Mouse (Mus musculus) cerebellum, adult 9-10 months (tissue): Measurements from ENCODE around the gene Gm45233.

Source experiments
- DNase-seq: peaks from one replicate; pipeline ENCODE4 v3.0.0; 2022

The Gm45233 gene

DNA sequence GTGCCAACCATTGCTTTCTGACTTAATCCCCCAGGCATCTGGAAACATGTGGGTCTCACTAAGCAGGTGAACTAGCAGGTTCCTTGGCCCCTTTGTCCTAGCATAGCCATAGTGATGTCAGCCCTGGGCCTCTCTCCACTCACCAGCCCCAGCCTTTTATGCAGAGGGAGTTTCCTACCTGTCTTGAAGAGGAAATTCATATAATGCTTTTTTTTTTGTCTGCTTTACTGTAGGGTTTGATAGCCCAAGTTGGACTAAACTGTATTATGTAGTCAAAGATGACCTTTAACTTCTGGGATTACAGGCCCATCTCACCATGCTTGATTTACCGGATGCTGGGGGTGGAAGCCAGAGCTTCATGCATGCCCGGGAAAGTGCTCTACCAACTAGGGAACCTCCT lies 5.9 kb downstream of the Gm45233 start:
- DNase-seq, result no peak

DNA sequence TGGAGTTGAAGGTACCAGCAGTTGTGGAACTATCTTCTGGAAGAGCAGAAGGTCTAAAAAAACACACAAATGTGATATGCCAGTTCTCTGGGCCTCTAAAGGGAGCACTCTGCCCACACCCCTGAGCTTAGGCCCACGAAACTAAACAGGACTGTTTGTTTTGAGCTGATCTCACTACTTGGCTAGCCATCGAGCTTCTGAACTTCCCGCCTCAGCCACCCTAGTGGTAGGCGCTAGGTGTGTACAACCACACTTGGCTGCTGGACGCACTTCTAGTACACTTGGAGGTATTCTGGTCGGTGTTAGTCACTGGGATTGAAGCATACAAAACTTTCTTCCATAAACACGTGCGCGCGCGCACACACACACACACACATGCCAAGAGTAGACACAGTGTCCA lies 7.8 kb downstream of the Gm45233 start:
- DNase-seq, result no peak

DNA sequence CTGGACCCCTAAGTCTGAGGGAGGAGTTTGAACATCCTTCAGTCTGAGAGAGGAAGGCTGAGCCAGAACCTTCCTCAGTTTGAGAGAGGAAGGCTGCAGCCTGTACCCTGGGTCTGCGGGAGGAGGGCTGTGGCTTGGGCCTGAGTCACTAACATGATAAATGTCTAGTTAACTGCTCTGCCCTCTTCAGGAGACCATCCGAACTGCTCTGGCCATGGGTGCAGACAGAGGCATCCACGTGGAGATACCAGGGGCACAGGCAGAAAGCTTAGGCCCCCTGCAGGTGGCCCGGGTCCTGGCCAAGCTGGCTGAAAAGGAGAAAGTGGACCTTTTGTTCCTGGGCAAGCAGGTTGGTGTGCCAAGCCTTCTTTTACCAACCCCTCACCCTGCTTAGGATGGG lies 8.7 kb downstream of the Gm45233 start:
- DNase-seq, result no peak

DNA sequence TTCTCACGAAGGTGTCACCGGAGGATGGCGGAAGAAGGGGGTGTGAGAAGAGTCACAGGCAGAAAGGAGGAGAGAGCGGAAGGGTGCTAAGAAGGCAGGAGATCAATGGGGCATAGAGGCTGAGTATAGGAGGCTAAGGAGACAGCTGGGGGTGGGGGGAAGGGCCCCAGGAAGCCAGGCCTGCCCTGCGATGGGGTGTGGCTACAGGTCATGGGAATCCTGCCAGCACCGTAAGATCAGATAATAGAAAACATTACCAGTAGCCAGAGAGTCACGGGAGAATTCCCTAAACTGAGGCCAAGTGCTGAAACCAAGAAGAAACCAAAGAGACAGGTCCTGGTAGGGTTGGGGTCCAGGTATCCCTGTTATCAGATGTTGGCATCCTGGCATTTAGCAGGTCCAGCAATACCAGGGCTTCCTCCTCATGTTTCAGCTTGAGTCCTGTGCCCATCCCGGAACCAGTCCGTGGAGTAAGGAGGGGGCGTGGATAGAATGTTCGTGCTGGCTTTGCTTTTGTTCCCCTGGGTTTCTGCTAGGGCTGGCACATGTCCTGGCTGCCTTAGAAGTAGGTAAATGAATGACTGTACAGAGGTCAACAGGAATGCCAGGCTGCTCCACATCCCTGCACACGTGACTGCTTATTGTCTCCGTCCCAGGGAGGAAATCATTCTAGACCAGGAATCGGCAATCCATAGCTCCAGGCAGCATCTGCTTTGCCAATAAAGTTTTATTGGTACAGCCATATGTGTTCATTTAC lies 9.8 kb downstream of the Gm45233 start:
- no peak for DNase-seq

DNA sequence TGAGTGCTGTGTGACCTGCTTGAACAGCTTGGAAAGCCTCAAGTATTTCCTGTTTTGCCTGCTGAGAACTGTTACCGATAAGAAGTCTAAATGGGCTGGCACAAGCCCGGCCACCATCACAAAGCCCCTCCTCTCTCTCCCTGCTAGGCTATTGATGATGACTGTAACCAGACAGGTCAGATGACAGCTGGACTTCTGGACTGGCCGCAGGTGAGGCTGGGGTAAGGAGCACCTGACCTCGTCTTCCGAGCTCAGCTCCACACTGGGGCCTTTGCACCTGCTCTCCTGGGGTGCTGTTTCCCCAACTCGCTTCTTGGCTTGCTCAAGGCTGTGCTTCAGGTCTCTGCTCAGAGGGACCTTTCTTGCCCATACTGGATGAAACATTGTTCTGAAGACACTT lies 10.4 kb downstream of the Gm45233 start:
- DNase-seq, result no peak

DNA sequence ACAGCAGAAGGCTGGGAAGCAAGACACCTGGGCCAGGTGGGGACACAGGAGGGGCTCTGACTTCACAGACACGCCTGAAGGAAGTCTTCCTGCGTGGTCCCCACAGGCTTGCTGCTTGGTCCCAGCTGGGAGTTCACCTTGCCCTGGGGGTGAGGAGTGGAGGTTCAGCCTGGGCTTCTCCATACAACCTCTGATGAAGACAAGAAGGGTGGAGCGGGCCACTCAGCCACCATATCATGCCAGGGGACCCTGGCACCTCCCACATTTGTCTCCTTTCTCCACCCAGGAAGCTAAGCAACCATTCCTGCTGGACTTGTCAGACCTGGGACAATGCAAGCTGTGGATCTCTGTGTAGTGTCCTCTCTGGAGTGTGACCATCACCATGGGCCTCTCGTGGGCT lies 18.9 kb downstream of the Gm45233 start, which contains the start of gene Vsig10l:
Vsig10l (plus strand) TSS at position 301 of the 400 bp plus-strand sequence.
- no peak for DNase-seq

DNA sequence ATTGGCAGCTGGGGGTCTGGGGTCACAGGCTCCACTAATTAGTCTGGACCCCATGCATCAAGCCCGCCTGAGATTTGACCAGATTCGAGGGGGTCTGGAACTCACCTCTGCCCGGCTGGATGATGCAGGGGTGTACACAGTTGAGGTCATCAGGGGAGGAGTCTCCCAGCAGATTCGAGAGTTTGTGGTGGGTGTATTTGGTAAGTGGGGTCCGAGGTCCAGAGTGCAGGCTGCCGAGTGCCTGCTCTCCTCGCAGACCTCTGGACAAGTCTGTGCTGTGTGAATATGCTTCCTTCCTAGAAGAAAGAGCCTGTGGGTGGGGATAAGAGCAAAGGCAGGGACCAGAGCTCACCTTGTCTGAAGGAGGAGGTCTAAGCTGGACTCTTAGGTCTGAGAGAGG lies 20.0 kb downstream of the Gm45233 start:
- no peak for DNase-seq

DNA sequence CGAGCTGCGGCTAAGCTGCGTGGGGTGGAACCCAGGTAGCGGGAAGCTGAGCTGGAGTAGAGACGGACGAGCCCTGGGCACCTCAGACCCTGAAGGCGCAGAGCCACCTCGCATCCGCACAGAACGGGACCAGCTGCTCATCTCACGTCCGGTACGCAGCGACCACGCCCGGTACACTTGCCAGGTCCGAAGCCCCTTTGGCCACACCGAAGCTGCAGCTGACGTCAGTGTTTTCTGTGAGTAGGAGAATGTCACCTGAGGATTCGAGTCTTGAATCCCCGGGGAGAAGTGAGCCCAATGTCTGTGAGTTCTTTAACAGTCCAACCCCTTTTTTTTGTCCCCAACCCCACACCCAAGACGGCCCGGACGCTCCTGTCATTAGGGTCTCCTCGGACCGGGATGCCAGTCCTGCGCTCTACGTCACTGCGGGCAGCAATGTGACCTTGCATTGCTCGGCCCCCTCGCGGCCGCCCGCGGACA lies 21.0 kb downstream of the Gm45233 start:
- DNase-seq, result no peak

DNA sequence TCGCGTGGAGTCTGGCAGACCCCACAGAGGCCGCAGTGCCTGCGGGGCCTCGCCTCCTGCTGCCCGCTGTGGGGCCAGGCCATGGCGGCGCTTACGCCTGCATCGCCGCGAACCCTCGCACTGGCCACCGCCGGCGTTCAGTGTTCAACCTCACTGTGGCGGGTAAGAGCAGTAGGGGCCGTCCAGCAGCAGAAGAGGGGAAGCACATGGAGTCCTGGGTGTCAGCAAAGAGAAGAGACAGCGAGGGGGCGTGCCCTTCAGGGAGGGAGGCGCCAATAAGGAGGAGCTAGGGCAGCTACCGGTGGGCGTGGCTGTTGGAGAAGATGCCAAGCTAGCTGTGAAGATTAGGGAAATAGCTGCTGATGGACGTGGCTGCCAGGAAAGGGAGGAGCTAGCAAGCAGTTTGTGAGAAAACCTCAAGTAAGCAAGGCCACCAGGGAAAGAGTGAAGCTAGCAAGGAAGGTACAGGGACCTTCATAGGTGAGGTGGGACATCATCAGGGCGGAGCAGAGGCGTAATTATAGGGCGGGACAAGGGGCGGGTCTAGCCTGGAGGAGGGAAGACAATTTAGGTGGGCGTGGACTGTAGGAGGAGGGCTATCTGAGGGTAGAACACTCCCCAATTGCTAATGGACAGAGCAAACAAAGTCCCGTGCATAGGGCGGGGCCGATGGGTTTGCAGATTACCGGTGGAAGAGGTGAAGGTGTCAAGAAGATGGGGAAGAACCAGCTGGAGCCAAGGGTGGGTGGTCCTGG lies 21.6 kb downstream of the Gm45233 start:
- DNase-seq, result peak; percentile 78

DNA sequence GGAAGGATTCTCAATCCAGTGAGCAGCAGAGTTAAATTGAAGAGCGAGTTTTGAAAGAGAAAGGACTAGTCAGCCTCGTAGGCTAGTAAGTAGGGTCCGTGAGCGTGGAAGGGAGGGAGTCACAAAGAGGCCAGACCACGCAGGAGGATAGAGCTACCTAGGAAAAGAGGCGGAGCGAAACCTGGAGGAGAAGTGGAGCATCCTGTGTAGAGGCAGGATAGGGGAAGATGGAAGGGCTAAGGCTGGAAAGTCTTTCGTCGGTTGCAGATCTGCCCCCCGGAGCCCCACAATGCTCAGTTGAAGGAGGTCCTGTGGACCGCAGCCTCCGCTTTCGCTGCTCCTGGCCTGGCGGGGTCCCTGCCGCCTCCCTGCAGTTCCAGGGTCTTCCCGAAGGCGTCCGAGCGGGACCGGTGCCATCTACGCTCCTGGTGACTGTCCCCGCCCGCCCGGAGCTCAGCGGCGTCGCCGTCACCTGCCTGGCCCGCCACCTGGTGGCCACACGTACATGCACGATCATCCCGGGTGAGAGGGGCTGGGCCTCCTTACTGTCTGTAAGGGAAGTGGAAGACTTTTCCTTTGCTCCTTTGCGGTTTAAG lies 22.3 kb downstream of the Gm45233 start:
- peak; percentile 78 for DNase-seq

DNA sequence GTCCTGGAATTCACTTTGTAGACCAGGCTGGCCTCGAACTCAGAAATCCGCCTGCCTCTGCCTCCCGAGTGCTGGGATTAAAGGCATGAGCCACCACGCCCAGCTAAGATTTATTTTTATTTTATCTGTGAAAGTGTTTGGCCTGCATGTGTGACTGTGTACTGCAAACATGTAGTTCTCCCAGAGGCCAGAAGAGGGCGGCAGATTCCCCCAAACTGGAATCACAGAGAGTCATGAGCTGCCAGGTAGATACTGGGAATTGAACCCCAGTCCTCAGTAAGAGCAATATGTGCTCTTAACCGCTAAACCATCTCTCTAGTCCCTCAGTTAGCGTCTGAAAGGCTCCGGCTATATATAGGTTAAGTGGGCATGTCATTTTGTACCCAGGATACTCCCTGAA lies 26.4 kb downstream of the Gm45233 start:
- DNase-seq, result no peak

DNA sequence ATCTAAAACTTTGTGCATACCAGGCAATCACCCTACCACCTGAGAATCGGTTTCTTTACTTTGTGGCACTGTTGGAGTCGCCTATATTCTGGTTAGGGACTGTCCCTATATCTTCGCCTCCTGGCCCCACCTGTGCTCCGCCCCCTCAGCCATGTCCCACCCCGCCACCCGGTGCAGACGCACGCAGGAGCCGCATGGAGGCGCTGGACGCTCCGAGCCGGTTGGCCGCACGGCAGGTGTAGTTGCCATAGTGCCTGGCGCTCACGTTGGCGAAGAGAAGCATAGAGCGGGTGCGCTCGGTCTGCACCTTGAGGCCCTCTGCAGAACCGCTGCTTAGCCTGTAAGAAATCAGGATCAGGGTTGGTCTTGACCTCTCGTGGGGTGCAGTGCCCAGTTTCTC lies 31.8 kb downstream of the Gm45233 start:
- no peak for DNase-seq

DNA sequence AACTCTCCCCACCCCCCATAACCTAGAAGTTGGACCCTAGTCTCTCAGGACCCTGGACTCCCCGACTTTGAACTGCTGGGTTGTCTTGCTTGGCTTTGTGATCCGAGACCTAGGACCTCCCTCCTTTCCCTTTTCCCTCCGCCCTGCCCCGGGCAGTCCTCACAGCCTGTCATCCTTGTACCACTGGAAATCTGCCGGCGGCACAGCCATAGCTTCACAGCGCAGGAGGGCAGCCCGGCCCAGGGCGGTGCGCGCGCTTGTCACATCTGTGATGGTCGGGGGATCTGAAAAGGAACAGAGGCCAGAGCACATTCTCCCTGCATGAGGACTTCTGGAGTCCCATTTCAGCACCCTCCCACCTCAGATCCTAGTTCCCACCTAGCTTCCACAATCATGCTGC lies 32.4 kb downstream of the Gm45233 start:
- DNase-seq, result no peak

DNA sequence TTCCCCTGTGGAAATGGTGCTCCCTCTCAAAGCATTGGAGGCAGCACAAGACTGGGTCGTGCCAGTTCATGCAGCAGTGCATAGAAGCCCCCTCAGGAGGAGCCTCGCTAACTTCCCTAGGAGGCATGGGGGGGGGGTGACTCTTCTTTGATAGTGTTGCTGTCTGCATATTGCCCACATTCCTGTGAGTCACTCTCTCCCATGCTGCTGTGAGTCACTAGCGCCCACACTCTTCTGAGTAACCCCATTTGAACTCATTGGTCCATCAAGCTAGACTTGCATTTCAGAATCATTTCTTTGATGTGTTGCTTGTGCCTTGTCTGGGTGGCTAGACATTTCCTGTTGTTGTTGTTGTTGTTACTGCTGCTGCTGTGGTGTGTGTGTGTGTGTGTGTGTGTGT lies 37.3 kb downstream of the Gm45233 start:
- DNase-seq, result no peak

DNA sequence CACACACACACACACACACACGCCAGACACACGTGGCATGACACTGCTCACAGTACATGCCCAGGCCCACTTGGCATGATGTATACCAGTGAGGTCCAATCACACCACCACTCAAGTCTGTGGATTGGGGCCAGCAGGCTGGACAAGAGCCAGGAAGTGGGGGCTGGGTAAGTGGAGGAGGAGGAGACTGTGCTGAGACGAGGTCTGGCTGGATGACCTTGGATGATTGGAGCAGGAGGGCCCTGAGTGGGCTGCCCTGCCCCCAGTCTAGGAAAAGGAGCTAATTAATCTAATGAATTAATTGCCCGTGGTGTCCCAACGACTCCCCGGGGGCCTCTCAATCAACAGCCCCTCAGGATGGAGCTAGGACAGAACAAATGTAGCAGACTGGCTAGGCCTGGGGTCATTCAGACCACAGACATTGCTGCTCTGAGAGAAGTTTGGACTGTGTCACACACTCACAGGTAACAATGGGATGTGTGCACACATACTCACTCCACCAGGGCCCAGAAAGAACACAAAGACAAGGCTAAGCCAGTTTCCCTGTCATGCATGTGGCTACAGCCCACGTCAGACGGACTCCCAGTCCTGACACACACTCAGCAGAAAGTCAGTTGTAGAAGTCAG lies 38.3 kb downstream of the Gm45233 start:
- peak; percentile 43 for DNase-seq

DNA sequence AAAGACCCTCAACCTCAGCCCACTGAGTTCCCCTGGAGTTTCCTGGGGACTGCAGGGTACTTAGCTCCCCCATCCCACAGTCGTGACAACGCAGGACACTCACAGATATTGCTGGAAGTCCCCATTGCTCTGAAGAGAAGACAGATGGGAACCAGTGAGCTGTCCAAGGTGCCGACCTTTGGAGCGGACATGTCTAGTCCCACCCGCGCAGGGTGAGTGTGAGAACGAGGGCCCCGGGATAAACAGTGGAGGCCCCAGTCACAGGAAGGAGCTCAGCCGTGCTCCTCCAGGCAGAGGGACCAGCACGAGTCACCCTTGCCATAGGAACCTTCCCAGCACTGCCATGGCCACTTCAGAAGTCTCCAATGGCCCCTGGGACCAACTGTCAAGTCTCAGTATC lies 39.3 kb downstream of the Gm45233 start:
- DNase-seq, result peak; percentile 1

DNA sequence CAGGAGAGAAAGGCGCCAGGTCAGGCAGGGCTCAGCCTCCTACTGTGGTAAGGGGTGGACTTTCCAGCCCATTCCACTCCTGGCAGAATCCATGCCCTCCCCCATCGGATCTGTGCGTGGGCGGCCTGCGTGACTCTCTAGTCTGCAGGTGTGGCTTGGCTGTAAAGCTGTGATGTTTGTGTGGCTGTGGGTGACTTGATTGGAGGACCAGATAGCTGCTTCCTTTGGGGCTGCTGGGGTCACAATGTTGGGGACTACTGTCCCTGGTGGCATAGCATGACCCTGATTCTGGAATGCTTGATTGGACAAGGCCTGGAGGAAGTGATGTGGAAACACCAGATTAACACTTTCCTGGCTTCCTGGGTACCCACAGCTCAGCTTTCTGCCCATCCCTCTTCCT lies 44.7 kb downstream of the Gm45233 start:
- DNase-seq, result peak; percentile 66

DNA sequence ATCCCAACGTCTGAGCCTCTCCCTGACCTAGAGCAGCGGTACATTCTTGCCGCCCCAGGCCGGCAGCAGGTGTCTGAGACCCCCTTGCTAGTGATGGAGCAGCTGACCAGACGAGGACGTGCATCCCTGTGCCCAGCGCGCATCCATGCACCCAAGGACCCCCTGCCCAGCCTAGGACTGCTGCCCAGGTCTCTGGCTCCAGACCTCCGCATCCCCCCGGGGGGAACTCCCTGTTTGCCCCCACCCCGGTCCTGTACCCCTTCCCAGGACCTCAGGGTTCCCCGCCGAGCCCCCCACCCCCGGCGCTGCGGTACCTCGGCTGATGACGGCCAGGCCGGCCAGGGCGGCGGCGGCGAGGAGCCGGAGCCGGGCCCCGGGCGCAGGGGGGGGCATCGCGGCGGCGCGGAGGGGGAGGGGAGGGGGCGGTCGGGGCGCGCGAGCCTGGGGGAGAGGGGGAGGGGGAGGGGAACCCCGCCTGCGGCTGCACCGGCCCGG lies 45.8 kb downstream of the Gm45233 start, which contains the start of gene Iglon5:
Iglon5 (minus strand) TSS at position 445 of the 495 bp plus-strand sequence.
- no peak for DNase-seq

DNA sequence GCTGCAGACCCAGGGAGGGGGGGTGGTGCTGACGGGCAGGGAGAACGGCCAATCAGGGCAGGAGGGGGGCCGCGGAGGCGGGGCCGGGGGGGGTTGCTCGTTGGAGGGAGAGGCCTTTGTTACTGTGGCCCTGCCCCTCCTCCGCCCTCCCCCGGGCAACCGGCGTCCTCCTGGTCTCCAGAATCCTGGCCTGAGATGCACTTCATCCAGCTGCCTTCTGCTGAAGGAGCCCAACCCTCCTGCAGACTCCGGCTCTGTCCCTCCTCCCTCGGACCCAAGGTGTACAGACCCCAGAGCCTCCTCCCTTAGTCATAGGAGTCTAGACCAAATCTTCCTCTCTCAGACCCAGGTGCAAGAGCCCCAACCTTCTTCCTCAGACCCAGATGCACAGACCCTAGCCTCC lies 46.3 kb downstream of the Gm45233 start:
- peak; percentile 91 for DNase-seq

DNA sequence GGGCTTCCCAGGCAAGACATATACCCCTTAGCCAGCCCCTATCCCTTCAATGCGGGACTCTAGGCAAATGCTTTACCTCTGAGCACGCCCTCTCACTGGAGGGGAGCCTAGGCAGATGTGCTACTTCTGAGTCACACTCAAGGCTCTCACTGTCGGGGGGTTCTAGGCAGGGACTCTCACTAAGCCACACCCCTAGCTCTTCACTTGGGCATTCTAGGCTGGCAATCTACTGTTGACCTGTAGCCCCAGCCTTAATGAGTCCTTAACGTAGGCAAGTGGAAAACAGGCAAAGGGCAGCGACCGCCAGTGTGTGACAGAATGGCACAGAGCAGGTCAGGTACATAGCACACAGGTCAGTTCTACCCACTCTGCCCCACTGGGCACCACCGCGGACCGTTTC lies 46.9 kb downstream of the Gm45233 start:
- DNase-seq, result peak; percentile 50

DNA sequence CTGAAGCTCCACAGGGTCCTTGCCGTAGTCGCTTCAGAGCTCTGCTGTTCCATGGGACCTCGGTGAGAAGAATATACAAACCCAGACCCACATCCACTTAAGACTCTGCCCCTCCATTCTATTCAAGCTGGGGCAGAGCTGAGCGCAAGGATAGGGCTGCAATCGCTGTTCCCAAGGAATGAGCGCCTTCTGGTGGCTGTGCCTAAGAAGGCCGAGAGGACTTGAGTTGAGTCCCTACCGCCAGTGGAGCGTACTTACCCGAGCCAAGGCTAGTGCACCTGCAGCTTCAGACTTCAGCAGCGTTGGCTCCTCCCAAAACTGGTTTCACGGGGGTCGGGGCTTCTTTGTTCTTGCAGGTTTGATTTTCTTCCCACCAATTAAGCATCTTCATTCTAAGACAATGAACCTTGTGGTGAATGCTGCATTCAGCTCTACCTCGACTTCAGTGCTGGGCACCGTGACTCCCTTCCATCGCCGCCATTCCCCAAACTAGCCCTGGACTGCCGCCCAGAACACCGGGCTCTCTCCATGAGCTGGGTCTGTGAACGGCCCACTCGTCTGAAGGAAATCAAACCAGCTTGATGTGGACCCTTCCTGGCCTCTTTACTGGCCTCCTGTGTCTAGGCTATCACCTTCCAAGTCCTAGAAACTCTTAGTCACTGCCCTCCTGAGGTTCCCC lies 51.6 kb downstream of the Gm45233 start:
- DNase-seq, result peak; percentile 77

DNA sequence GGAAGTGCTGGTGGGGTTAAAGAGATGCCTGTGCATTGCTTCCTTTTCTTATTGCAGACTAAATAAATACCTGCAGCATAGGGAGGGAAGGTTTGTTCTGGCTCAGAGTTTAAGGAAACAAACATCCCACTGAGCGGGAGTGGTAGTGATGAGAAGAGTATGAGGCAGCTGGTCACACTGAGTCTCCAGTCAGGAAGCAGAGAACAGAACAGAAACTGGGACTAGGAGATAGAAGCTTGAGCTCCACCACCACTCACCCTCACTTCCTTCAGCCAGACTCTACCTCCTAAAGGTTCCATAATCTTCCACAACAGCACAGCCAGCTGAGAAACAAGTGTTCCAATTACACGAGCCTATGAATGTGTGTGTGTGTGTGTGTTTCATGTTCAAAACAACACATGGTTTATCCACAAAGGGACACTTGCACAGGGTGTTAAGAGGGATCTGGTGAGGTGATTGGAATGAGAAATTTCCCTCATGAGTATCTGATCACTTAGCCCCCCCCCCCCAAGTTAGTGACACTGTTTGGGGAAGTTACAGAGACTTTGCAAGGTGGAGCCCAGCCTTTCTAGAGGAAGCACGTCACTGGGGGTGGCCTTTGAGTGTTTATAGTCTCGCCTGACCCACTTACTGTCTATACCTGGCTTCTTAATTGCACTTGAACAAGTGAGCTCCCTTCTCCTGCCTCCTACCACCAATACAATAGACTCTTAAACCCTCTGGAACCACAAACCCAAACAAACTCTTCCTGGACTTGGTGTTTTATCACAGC lies 68.0 kb downstream of the Gm45233 start:
- DNase-seq, result no peak
